Mouse (Mus musculus) midbrain, embryonic 14.5 days (tissue): ENCODE data around the gene Cgnl1. TPM values are rescaled to one million over a fixed set of nuclear protein-coding genes. Genes with fewer than 3 reads are reported as not detected.

ENCODE experiments used
- ATAC-seq: fragments of 200-750 bp; cut with Nextera tagmentation; 2 replicates; pipeline ENCODE4 v1.8.0; 2017; ENCODE audit warnings: moderate number of reproducible peaks, moderate library complexity; ENCODE audit not compliant: low FRiP score, low TSS enrichment
- DNase-seq: peaks from one replicate; pipeline ENCODE4 v3.0.0-alpha.2; 2015
- H3K27ac ChIP-seq: fragments of 300-500 bp; sonication (generic); replicated peaks from 2 replicates; pipeline ENCODE4 v1.5.1; 2014; ENCODE audit warnings: mild to moderate bottlenecking, low read depth, low read length, moderate library complexity
- H3K27me3 ChIP-seq: fragments of 300-500 bp; sonication (generic); 2 replicates; pipeline ENCODE4 v1.6.1; 2014; ENCODE audit warnings: low read length, control low read depth, mixed read lengths; ENCODE audit not compliant: control insufficient read depth, insufficient read depth
- H3K36me3 ChIP-seq: fragments of 300-500 bp; sonication (generic); 2 replicates; pipeline ENCODE4 v1.6.1; 2014; ENCODE audit warnings: low read length, control low read depth; ENCODE audit not compliant: control insufficient read depth, insufficient read depth
- H3K4me1 ChIP-seq: fragments of 300-500 bp; sonication (generic); 2 replicates; pipeline ENCODE4 v1.6.1; 2014; ENCODE audit warnings: mild to moderate bottlenecking, antibody characterized with exemption, low read length, control low read depth; ENCODE audit not compliant: control insufficient read depth, insufficient read depth
- H3K4me2 ChIP-seq: fragments of 300-500 bp; sonication (generic); 2 replicates; pipeline ENCODE4 v1.6.1; 2014; ENCODE audit warnings: mild to moderate bottlenecking, low read length, moderate library complexity
- H3K4me3 ChIP-seq: fragments of 300-500 bp; sonication (generic); replicated peaks from 2 replicates; pipeline ENCODE4 v1.5.1; 2014; ENCODE audit warnings: low read depth, low read length
- H3K9ac ChIP-seq: fragments of 300-500 bp; sonication (generic); replicated peaks from 2 replicates; pipeline ENCODE4 v1.6.1; 2014; ENCODE audit warnings: mild to moderate bottlenecking, low read length, moderate library complexity
- H3K9me3 ChIP-seq: fragments of 300-500 bp; sonication (generic); 2 replicates; pipeline ENCODE4 v1.6.1; 2016; ENCODE audit warnings: low read length, control low read depth, mixed read lengths; ENCODE audit not compliant: control insufficient read depth
- WGBS: fragments of 180-500 bp; shearing (Covaris S2); extraction: QIAGEN DNeasy Blood & Tissue Kit; methylation state at CpG from one replicate; pipeline ENCODE4 v1.1.7; 2014; 5-methylcytosine and 5-hydroxymethylcytosine counted together
- polyA plus RNA-seq: library from polyadenylated mRNA; unstranded; fragments of >200 nt; fragmentation: Nextera tagmentation; extraction: Ambion mirVana; gene quantifications from 2 replicates; pipeline ENCODE4 v1.2.1, GENCODE M21; 2014

Cgnl1 gene
- polyA plus RNA-seq, 1 experiment from 2014 or later: 4.4 TPM

DNA sequence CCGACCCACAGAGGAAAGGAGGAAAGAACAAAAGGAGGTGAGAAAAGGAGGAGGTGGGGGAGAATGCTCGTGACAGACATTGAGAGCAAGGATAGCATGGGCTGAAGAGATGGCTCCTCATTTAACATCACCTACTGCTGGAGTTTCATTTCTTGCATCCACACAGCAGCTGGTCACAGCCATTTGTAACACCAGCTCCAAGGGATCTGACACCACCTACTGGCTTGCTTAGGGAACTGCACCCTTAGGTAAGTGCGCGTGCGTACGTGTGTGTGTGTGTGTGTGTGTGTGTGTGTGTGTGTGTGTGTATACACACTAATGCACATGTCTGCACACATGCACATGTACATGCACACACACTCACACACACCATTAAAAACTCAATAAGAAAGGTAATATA, 158.4 kb downstream of the Cgnl1 start:
- ATAC-seq: no peak
- H3K36me3 ChIP-seq: no peaks in the 10 kb centered on the region
- peak; percentile 32 for DNase-seq
- H3K9me3 ChIP-seq: no peaks in the 10 kb centered on the region
- no peak overlapping the region for H3K9ac ChIP-seq
- H3K4me1 ChIP-seq: no peaks in the 10 kb centered on the region
- H3K4me3 ChIP-seq: no peak overlapping the region
- no peak overlapping the region for H3K27ac ChIP-seq
- WGBS: 86% methylated on average over 6 of the region's 6 CpGs
- no peak overlapping the region for H3K4me2 ChIP-seq
- H3K27me3 ChIP-seq: no peaks in the 10 kb centered on the region

DNA sequence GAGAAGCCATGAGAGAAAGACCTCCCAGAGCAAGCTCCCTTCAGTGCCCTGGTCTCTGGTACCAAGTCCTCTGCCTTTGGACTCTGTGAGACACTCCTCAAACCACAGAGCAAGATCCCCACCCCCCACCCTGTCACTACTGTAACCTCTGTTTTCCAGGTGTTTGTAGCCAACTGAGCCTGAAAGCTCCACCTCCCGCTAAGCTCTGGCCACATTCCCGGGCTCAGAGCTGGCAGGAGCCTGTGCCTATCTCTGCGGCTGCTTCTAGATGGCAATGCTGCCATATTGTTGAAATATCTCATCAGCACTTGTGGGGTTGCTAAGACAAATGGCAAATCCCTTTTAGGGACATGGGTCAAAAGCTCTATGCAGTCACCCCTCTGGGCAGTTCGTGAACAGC, 159.5 kb downstream of the Cgnl1 start:
- Histone ChIP-seq H3K27ac (no peak overlapping the region), H3K9me3 (no peaks in the 10 kb centered on the region), H3K27me3 (no peaks in the 10 kb centered on the region), H3K36me3 (no peaks in the 10 kb centered on the region), H3K9ac (no peak overlapping the region), H3K4me1 (no peaks in the 10 kb centered on the region), H3K4me3 (no peak overlapping the region), H3K4me2 (no peak overlapping the region)
- DNase-seq: no peak
- no peak for ATAC-seq
- WGBS: 81% methylated on average over 4 of the region's 4 CpGs

DNA sequence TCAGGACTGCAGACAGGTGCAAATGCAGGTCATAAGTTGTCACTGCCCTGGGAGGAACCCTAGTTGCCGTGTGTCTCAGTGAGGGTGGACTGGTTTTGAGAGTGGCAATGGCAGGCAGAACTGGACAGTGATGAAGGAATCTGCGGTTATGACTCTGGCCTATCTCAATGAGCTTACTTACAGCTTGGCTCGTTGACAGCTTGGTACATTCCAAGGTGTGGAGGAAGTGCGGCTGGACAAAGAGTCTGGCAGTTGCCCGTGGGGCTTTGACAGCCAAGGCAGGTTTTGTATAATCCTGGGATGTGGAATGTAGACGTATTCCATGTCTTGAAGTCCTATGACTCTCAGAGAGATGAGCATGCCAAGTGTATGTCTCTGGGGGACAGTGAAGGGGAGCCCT, 162.4 kb downstream of the Cgnl1 start:
- no peaks in the 10 kb centered on the region for H3K36me3 ChIP-seq
- no peak overlapping the region for H3K27ac ChIP-seq
- no peak overlapping the region for H3K4me3 ChIP-seq
- 86% methylated on average over 6 of the region's 6 CpGs for WGBS
- H3K4me1 ChIP-seq: 0 out of 2 replicates have a peak, but pooled peaks cover 4% of the 10 kb centered on the region
- H3K9ac ChIP-seq: no peak overlapping the region
- H3K9me3 ChIP-seq: no peaks in the 10 kb centered on the region
- ATAC-seq (no peak), DNase-seq (no peak)
- H3K27me3 ChIP-seq: no peaks in the 10 kb centered on the region
- H3K4me2 ChIP-seq: no peak overlapping the region

DNA sequence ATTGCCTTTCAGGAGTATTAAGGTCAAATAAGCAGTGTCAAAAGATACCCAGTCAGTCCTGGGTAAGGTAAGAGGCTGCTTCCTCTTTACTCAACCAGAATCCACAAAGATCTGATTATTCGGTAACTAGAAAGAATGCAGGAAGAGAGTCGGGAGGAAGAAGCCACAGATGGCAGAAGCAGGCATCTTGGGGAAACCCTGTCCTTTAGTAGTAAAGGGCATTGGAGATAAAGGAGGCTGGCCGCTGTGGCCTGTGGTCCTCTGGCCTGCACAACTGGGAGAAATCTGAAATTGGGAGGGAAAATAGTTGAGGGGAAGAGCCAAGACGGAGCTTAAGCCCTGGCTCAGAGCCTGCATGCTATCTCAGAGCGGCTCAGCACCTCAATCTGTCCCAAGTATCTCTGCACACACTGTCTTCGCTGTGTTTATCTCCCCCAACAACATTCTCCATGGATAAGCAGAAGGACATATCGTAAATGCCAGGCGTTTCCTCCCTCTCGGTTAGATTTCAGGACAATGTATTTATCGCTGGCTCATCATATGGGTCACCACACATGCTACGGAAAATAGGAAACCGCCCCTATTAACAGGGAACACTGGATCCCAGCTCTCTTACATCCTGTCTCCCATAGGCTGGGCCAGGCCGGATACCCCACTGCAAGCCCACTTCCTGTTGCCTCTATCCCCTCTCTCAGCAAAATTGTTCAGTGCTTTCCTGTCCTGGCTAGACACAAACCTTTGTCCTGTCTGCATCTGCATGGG, 164.9 kb downstream of the Cgnl1 start:
- Histone ChIP-seq H3K27ac (no peak overlapping the region), H3K9me3 (no peaks in the 10 kb centered on the region), H3K36me3 (no peaks in the 10 kb centered on the region), H3K4me2 (no peak overlapping the region), H3K27me3 (no peaks in the 10 kb centered on the region), H3K9ac (no peak overlapping the region), H3K4me3 (no peak overlapping the region), H3K4me1 (0 out of 2 replicates have a peak, but pooled peaks cover 4% of the 10 kb centered on the region)
- ATAC-seq (no peak), DNase-seq (no peak)
- 88% methylated on average over 13 of the region's 13 CpGs for WGBS

DNA sequence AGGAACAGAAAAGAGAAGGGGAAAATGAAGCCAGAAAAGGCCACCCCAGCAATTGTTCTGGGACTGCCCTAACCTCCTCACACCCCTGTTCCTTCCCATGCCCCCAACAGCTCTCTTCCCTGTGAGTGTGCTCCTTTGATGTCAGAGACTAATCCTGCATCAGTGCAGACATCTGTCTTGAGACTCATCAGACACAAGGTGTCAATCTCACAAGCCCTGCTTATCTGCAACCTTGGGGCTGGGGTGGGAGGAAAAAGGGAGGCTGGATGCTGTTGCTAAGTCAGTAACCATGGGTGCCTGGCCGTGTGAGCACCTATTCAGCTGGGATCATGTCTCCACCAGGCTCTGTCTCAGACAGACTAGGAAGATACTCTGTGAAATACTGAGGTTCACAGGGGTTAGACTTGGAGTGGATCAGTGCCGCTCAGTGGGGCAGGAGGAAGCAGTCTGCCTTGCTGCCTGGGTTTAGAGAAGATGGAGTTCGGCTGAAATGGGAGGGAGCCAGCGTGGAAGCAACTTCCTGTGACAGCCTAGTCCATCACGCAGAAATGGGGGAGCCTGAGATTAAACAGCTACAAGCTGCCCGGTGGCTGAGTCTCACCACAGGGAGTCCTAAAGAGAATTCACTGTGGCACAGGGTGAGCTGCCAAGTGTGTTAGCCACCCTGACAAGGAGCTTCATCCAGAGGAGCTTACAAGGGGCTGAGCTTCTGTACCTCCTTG, 166.3 kb downstream of the Cgnl1 start:
- H3K9me3 ChIP-seq: no peaks in the 10 kb centered on the region
- no peak overlapping the region for H3K27ac ChIP-seq
- H3K4me1 ChIP-seq: 0 out of 2 replicates have a peak, but pooled peaks cover 4% of the 10 kb centered on the region
- H3K27me3 ChIP-seq: no peaks in the 10 kb centered on the region
- no peak overlapping the region for H3K9ac ChIP-seq
- 28% methylated on average over 6 of the region's 6 CpGs for WGBS
- no peak overlapping the region for H3K4me2 ChIP-seq
- H3K36me3 ChIP-seq: no peaks in the 10 kb centered on the region
- no peak for ATAC-seq
- H3K4me3 ChIP-seq: no peak overlapping the region
- DNase-seq: no peak

DNA sequence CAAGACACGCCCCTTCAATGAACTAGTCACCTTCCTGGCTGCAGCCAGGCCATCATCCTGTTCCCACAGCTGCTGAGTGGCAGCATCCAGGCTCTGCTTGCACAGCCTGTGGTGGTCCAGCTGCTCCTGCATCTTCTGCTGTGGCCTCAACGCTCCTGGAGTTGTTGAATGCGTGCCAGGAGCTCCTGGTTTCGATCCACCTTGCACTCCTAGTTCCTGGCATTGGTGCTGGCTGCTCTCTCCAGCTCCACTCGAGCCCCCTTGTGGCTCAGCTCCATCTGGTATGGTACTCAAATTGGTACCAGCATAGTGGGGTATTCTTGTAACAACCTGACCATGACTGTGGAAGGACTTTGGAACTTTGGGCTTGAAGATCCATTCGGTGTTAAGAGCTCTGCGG, 171.5 kb downstream of the Cgnl1 start:
- Histone ChIP-seq H3K4me3 (no peak overlapping the region), H3K4me1 (no peaks in the 10 kb centered on the region), H3K27ac (no peak overlapping the region), H3K36me3 (no peaks in the 10 kb centered on the region), H3K9me3 (no peaks in the 10 kb centered on the region), H3K9ac (no peak overlapping the region), H3K4me2 (no peak overlapping the region), H3K27me3 (no peaks in the 10 kb centered on the region)
- DNase-seq (no peak), ATAC-seq (no peak)
- 88% methylated on average over 7 of the region's 7 CpGs for WGBS

DNA sequence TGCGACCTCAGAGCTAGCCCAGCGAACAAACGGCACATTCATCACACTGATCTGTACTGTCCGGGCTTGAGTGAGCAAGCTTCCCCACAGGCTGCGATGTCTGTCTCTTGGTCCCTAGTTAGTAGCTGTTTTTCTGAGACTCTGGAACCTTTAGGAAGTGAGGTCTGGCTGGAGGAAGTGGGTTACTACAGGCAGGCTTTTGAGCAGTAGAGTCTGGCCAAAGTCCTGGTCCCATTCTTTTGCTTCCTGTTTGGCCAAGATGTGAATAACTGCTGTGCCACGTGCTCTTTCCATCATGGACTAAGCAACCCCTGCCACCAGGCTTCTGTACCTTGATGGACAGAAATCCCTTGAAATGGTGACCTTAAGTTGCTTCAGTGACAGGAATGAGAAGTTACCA, 174.5 kb downstream of the Cgnl1 start:
- no peak overlapping the region for H3K27ac ChIP-seq
- H3K4me3 ChIP-seq: no peak overlapping the region
- no peak overlapping the region for H3K4me2 ChIP-seq
- H3K27me3 ChIP-seq: peaks cover 3% of the 10 kb centered on the region; the same call in 1 of the 2 replicates
- no peaks in the 10 kb centered on the region for H3K36me3 ChIP-seq
- no peak overlapping the region for H3K9ac ChIP-seq
- no peaks in the 10 kb centered on the region for H3K9me3 ChIP-seq
- ATAC-seq: no peak
- WGBS: 76% methylated on average over 6 of the region's 6 CpGs
- DNase-seq: no peak
- H3K4me1 ChIP-seq: peaks cover 5% of the 10 kb centered on the region

DNA sequence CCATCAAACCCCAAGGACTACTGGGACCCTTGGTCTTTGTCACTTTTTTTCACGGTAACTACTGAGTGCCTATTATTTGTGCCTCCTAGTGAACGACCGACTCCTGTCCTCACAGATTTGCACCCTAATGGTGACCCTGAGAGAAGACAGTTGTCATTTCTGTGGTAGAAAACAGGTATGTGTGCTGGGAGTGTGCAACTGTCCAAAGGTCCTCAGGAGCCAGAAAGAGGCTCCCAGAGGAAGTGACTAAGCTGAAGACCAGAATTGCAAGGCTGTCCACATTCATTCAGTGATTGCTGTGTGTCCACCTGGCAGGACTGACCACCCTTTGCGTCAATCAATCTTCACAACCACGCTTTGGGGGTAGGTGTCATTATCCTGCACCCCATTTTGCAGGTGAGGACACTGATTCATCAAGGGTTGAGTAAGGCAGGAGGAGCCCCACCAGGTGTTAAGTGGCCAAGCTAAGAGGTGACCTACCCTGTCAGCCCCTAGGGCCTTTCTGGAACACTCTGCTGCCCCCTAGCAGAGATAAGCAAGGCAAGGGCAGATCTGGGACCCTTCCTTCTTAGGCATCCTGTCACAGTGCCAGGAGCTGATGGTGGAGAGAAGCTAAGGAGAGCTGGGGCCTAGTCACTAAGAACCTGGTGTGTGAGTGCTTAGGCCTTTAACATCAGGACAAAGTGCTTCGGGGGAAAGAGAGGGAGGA, 178.7 kb downstream of the Cgnl1 start:
- no peak overlapping the region for H3K27ac ChIP-seq
- WGBS: 36% methylated on average over 6 of the region's 6 CpGs
- ATAC-seq (no peak), DNase-seq (no peak)
- peaks cover 4% of the 10 kb centered on the region; the same call in 1 of the 2 replicates for H3K27me3 ChIP-seq
- H3K9me3 ChIP-seq: no peaks in the 10 kb centered on the region
- H3K4me3 ChIP-seq: peak overlapping the region; percentile 52
- no peaks in the 10 kb centered on the region for H3K36me3 ChIP-seq
- no peak overlapping the region for H3K9ac ChIP-seq
- peak overlapping the region; percentile 80 for H3K4me2 ChIP-seq
- peaks cover 7% of the 10 kb centered on the region for H3K4me1 ChIP-seq
